Mouse (Mus musculus) olfactory bulb, adult 2 months (tissue): ENCODE results near the gene Tenm4.

ENCODE experiments used
- CTCF ChIP-seq: fragments of 200-500 bp; IDR thresholded peaks from 2 replicates; pipeline ENCODE4 v1.5.1; 2012; ENCODE audit warnings: low read depth, mild to moderate bottlenecking, low read length, moderate library complexity; ENCODE audit not compliant: insufficient read depth
- POLR2A ChIP-seq: fragments of 200-500 bp; IDR thresholded peaks from 2 replicates; pipeline ENCODE4 v1.6.1; 2012; ENCODE audit warnings: mild to moderate bottlenecking, low read depth, low read length, moderate library complexity; ENCODE audit not compliant: insufficient read depth

- TF ChIP-seq CTCF (no peak), POLR2A (no peak)
Measured at GRCm38 (mm10) chr7:96540458-96541096, 369.5 kb downstream of the Tenm4 start.
